Mouse (Mus musculus) forelimb bud, embryonic 11.5 days (tissue): ENCODE measurements at regions not wholly inside any gene's neighbourhood (a gene's known extent, or its start where the extent isn't known, plus 50 kb on each side); places are given as distances from the start of the nearest gene placed in this dataset.

Experiments
- DNase-seq: peaks from one replicate; pipeline ENCODE4 v3.0.0-alpha.2; 2012; ENCODE audit warnings: low read depth, low spot score

DNA sequence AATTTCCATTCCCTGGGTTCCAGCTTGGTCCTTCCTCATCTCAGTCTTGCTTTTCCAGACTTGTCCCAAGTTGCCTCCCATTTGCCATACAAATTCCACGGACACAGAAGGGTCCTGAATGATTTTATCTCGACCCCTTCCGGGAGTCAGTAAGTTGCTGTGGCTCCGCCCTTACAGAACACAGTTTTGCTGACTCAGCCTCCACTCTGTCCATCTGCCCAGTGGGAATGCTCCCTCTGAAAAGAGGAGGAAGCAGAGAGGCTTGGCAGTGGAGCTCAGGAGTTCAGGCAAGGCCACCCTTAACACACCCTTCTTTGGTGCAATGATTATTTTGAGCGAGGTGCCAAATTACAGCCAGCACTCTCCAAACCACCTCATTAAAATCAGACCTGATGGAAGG is 213.9 kb upstream of the Prok2 start:
- no peak for DNase-seq

DNA sequence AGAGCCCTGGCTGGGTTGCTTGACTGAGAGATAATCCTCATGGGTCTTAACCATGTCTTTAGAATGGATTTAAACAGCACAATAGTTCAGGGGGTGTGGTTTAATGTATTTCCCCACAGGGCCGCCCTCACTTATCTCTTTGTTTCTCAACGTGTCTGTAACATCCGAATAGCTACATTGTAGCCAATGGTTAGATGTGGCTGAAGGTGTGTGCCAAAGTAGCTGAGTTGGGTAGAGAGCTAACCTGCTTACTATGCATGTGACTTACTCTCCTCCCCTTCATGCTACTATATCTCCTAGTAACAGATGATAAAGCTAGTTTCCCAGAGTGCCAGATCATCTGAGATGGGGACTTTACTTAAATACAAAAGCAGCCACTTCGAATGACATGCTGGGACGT is 213.2 kb upstream of the Prok2 start:
- no peak for DNase-seq

DNA sequence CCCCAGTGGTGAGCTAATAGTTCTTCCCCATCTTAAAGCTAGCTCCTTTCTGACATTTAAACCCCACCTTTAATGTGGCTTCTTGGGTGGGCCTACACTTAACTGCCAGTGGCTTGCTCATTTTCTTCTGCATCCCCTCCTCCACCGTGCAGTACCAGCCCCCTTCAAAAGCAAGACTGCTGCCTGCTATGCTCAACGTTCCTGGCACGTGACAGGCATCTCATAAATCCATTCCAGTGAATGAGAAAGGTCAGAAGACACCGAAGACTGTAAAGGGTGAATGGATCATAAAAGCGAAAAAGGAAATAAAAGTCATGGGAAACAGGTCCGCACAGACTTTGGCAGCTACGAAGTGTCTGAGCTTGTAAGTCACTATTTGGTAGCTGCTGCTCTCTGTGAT is 212.8 kb upstream of the Prok2 start:
- DNase-seq: peak; percentile 63

DNA sequence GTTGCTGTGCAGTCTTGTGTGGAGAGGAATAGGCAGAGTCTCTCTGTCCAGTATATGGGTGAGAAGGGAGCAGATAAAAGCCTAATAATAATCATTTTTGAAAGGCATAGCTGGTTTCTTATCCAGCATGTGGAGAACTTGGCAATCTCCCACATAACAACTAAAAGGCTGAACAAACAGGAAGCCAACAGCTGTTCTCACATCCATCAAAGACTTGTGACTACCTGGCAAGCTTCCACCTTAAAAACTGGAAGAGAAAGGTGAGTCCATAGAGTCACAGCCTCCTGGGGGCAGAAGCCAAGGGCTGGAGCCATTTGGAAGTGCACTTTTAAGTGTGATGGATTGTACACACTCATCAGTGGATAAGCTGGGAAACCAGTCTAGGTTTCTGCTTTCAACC is 210.5 kb upstream of the Prok2 start:
- DNase-seq: no peak

DNA sequence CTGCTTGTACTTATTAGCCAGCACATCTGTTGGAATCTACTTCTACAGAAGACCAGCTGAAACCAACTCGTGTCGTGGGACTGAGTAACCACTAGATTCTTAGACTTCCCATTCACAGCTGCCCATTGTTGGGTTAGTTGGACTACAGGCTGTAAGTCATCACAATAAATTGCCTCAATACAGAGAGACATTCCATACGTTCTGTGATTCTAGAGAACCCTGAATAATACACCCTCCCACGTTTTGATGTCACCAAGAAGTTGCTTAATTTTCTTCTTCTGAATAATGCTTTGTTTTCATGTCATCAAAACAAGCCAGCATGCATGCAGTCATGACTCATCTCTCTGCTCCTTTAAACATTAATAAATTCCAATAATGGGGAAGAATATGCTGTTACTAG is 209.2 kb upstream of the Prok2 start:
- DNase-seq: no peak

DNA sequence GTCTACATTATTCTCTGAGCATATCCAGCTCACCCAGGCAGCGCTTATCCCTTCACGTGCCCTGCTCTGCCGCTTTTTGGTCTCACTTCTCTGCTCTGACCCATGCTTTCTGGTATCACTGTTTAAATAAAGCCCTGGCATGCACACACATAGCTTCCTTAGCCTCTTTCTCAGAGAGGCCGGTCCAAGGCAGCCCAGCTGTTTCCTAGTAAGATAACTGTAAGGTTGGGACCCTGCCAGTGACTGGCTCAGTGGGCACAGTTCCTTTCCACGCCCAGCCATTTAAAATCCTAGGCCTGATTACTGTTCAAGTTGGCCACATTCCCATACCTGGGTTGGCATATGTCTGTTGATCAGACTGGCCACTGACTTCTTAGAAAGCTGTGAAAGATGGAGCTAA is 208.2 kb upstream of the Prok2 start:
- DNase-seq: no peak

DNA sequence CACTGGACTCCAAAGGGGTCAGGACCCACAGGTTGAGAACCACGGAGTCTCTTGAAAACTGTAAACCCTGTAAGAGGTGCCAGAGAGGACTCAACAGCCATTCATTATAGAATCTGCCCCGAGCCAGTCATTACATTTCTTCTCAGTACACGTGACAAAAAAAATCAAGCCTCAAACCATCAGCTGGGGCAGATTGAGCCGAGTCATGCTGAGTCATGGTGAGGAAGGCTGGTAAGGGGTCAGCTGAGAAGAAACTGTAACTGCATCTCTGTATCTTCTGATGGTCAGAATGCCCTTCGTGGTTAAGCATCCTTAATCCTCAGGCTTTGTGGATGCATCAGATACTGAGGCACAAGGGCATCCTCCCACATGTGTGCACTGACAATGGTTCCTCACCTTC is 207.2 kb upstream of the Prok2 start:
- no peak for DNase-seq

DNA sequence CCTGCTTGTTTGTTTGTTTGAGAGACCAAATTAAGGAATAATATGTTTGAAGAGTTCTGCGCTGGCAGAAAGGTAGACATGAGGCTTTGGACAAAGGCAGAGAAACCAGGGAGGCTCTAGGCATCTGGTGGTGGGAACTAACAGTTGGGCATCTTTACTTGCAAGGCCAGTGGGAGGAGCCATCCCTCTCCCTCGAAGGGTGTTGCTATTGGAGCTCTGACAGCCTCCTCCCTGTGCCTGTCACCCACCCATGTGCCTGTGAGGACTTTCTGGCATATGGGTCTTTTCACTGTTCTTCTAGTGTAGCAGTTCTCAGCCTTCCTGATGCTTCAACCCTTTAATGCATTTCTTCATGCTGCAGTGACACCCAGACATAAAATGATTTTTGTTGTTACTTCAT is 206.7 kb upstream of the Prok2 start:
- no peak for DNase-seq

DNA sequence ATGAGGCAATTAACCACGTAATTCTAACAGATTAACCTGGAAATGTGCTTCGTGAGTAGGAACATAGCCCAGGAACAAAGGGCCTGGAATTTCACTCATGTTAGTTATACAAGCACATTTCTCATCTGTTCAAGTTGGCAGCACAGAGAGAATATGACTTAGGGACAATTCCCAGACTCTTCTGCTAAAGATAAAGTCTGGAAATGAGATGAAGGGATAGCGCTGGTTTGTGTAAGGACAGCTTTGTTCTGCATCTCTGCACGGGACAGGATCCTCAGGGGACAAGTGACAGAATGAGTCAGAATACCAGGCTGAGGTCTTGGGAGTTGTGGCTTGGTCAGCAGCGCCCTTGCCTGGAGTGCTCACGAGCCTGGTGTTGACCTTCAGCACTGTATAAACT is 206.2 kb upstream of the Prok2 start:
- no peak for DNase-seq

DNA sequence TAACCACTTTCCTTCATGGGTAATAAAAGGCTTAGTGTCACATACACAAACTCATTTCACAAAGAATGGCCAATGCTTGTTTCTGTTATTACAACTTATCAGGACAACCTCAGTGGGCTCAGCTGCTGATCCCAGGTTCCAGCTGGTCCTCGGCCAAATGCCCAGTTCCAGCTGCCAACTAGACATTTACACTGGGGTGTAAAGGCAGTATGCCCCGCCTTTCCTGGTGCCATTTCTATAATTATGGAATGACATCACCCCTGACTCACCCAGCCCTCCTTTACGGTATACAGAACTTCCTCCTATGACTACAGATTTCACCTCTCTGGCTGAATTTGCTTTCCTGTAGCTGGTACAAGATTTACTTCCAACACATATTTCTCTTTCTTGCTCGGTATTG is 205.4 kb upstream of the Prok2 start:
- no peak for DNase-seq

DNA sequence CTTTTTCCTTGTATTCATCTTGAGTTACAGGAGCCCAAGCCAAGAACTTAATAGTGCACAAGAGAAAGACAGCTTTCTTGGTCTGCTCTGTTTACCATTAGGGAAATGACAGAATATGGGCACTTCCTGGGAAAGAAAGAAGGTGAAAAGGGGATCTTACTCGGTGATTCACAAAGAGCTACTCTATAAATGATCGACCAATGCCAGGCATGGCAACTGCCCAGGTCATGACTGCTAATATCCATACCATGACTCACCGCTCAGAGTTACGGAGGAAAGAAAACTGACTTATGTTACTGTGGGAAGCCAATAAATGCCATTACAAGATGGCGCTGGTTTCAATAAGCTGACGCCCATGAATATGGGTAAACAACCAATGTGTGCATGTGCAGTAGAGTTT is 204.1 kb upstream of the Prok2 start:
- no peak for DNase-seq

DNA sequence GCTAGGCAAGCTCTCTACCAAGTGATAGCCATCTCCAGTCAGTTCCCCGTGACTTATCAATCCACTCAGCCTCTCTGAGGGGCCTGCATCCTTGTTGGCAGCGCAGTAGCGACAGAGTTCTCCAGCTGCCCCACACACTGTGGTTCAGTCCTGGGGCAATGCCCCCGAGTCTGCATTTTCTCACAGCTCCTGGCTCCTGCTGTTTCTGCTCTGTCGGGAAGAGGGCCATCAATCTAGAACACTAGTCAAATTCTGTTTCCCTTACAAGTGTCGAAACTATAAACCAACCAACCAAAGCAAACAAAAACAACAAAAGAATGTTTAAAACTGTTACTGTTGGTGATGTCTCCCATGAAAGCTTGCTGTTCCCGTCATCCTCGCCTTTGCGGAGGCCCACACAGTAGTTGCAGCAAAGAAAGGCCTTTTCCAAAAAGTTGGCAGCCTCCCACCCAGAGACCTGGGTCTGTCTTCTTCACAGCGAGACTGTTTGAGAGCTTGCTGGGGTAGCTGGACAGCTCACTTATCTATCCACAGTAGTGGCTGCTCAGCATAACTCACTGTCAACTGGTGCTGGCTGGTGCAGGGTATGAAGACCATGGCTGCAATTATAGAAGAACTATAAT is 201.9 kb upstream of the Prok2 start:
- DNase-seq: no peak

DNA sequence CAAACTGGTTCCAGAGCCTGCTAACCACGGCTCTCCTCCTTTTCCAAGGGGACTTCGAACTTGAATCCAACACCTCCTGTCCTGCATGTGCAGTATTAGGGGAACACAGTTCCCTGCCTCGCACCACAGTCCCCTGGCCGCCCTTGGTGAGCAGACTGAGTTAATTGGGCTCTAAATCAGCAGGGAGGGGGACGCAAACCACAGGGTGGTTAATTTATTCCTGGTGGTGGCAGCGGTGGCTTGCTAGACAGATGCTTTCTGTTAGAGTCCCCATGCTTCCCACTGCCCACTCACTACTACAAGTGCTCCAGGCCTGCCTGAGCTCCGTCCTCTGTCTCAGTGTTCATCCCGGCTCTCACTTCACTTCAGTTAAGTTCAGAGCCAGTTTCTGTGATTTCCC is 198.0 kb upstream of the Prok2 start:
- DNase-seq: peak; percentile 72

DNA sequence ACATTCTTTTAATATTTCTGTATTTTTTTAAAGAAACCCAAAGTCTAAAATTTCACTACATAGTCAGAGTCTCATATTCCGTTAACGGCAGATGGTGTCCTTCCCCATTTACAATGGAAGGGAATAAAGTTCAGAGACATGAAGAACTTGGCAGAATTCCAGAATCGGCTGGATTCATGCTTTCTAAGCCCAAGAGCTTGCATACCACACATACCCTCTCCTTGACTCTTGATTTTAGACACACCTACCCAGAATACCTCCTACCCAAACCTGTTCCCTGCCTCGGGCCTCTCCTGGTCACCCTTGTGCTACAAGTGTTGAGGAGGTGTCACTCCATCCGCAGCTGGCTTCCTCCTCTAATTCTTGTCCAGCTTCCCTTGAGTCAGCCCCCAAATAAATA is 195.8 kb upstream of the Prok2 start:
- DNase-seq: no peak

DNA sequence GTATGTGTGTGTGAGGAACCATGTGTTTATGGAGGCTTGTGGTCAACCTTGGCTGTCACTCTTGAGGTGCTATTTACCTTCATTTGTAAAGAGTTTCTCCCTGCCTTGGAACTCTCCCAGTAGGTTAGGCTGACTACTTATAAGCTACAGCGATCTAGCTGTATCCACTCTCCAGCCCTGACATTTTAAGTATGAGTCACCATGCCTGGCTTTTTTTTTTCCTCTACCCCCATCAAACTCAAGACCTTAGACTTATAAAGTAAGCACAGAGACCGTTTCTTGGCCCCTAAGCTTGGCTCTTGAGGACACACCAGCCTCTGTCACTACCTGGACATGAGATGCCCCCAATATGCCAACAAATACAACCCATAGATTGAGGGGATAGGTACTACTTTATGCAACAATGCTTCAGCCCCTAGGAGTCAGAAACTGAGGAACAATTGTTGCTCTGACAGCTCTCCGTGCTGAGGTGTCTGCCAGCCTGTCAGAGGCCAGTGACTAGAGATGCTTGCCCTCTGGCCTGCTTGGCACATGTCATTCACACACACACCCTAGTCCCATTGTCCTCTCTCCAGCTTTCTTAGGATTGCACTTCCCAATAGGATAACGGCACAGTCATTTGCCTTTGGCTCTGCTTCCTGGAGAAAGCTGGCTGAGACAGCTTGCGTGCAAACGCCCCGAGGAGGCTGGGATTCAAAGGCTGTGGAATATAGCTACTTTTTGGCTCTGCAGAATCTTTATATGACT is 193.8 kb upstream of the Prok2 start:
- DNase-seq: no peak

DNA sequence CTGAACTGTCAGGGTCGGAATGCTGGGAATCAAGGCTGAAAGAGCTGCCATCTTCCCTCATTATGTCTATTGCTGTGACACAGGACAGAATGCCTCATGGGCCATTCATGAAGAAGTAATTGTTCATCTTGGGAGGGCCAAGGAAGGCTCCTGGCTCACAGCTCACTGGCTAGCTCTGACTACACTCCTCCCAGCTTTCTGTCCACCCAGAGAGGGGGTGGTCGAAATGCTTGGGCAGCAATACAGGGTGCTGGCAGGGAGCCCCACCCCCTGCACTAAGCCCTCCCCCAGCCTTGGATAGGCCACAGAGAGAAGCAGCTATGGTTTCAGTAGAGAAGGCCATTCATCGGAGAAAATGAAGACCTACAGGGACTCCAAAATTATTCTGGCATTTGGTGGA is 192.2 kb upstream of the Prok2 start:
- DNase-seq: no peak

DNA sequence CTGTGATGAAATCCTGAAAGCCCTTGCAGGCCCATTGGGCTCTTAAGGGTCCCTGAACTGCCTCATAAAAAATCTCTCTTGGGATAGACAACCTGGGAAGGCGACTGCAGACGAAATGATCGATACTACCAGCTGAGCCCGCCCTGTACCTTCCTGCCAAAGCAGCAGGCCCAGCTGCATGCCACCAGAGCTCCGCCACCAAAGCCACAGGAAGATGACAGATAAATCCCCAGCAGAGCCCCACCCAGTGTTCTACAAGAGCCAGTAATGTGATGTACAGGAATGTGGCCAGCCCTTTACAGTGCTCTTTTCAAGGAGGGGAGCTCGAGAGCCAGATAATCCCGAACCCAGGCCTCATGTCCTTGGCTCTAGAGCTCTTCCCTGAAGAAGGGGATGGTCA is 183.7 kb upstream of the Prok2 start:
- DNase-seq: no peak

DNA sequence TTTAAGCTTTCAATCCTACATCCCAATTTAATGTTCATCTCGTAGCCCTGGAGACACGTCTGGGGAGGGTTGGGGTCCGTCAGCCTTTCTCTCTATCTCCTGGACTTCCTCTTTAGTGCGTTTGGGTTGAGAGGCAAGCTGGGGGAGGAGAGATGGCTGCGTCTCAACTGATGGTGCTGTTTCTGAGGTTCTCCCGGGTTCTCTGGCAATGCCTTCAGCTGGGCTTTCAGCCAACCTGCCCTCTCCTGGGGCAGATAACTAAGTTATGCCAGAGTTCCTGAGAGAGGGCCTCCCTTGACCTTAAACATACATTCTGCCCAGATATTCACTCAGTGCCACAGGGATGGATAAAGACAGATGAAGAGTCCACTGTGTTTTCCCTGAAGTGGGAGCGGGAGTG is 183.3 kb upstream of the Prok2 start:
- DNase-seq: no peak

DNA sequence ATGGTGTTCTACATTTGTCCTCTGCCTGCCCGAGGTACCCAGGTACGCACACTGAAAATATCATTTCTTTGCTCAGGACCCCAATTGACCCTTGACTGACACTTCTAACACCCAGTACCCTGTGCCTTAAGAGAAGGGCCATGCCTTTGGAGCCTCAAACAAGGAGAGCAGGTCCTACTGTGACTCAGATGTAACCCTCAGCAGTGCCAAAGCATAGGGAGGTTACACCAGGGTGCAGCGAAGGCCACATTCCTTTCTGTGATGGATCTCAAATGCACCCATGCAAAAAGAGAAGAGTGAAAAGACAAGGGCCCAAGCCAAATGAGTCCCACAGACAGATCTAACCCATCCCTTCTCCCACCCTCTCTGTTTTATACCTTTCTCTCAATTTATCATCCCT is 181.9 kb upstream of the Prok2 start:
- no peak for DNase-seq

DNA sequence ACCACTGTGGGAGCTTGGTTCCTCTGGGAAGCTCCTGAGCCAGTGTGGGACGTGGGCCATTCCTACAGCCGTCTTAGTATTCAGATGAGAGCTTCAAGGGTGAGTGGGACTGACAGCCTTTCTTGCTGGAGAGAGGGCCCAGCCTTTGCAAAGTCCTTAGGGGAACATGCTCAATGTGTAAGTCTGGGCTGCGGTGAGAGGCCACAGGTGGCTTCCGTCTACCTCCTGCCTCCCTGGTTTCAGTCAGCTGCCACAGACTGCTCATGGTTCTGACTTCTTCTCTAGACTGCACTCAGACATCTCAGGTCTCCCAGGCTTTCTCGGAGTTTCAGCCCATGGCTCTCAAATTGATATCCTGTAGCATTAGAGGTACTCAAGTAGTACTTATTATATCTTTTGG is 179.0 kb upstream of the Prok2 start:
- DNase-seq: no peak

DNA sequence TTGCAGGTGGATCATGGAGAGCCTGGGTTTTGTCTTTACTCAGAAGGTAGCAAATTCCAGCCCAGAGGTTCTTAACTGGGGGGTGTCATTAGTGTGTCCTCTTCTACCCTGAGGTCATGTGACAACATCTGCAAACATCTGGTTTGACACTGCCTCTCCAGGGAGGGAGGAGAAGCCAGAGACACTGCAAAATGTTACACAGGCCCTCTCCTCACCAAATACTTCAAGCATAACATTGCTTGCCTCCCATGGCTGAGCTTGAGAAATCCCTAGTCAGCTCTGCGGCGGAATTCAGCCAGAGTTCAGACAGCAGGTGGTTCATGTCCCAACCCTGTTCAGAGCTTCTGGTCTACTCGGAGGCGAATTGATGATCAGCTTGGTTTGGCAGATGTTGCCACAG is 178.4 kb upstream of the Prok2 start:
- no peak for DNase-seq

DNA sequence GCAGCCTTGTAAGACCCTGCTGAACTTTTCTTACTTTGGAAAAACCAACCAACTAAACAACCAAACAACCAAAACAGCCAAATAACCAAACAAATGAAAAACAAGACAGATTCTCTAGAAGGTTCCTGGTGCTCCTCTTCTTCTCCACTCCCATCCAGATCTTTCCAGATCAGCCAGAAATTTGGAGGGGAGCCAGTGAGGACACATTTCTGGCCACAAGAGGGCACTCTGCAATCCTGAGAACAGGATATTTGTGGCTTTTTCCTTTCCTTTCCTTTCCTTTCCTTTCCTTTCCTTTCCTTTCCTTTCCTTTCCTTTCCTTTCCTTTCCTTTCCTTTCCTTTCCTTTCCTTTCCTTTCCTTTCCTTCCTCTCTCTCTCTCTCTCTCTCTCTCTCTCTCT is 177.9 kb upstream of the Prok2 start:
- DNase-seq: peak; percentile 43

DNA sequence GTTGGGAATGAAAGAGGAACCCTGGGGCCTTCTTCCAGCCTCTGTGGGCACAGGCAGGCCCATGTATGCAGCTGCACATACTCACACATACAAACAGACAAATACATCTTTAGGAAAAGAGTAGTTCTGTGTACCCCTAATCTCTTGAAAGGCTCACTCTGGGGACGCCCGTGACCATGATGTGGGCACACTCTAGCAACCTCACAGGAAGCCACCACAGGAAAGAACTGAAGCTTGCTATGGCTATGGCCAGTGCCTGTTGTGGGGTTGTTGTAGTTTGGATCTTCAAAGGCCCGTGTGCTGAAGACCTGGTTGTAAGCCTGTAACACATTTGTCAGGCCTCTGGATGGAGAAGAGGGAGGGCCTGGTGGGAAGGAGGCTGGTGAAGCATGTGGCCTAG is 175.4 kb upstream of the Prok2 start:
- no peak for DNase-seq

DNA sequence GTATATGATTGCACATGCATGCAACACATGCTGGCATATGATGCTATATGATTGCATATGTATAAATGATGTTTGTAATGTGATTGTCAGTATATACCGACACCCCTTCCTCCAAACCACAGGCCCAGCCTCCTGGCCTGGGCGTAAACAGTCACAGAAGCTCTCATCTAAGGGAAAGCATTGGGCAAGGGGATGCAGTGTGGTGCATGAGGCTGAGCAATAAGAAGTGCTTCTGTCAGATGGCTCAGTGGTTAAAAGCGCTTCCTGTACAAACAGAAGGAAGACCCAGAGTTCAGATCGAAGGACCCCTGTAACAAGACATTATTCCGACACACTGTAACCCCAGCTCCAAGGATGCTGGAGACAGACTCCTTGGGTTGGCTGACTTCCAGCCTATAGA is 175.0 kb upstream of the Prok2 start:
- no peak for DNase-seq
